Mouse (Mus musculus) kidney, embryonic 16.5 days (tissue): ENCODE data around the gene Cux1. TPM values are rescaled to one million over a fixed set of nuclear protein-coding genes. Genes with fewer than 3 reads are reported as not detected.

Experiments
- ATAC-seq: fragments of 200-750 bp; cut with Nextera tagmentation; 2 replicates; pipeline ENCODE4 v1.8.0; 2017; ENCODE audit warnings: moderate TSS enrichment; ENCODE audit not compliant: low FRiP score, low TSS enrichment
- H3K27ac ChIP-seq: fragments of 300-500 bp; sonication (generic); 2 replicates; pipeline ENCODE4 v1.5.1; 2014; ENCODE audit warnings: low read length
- H3K27me3 ChIP-seq: fragments of 300-500 bp; sonication (generic); 2 replicates; pipeline ENCODE4 v1.6.1; 2014; ENCODE audit warnings: low read length, control low read depth, mixed read lengths; ENCODE audit not compliant: insufficient read depth
- H3K36me3 ChIP-seq: fragments of 300-500 bp; sonication (generic); 2 replicates; pipeline ENCODE4 v1.6.1; 2014; ENCODE audit warnings: low read length, control low read depth, mixed read lengths; ENCODE audit not compliant: insufficient read depth
- H3K4me1 ChIP-seq: fragments of 300-500 bp; sonication (generic); 2 replicates; pipeline ENCODE4 v1.6.1; 2014; ENCODE audit warnings: low read length, control low read depth, mixed read lengths; ENCODE audit not compliant: insufficient read depth
- H3K4me2 ChIP-seq: fragments of 300-500 bp; sonication (generic); replicated peaks from 2 replicates; pipeline ENCODE4 v1.6.1; 2014; ENCODE audit warnings: low read depth, low read length
- H3K4me3 ChIP-seq: fragments of 300-500 bp; sonication (generic); 2 replicates; pipeline ENCODE4 v1.5.1; 2014; ENCODE audit warnings: mild to moderate bottlenecking, low read length
- H3K9ac ChIP-seq: fragments of 300-500 bp; sonication (generic); replicated peaks from 2 replicates; pipeline ENCODE4 v1.6.1; 2014; ENCODE audit warnings: low read length
- H3K9me3 ChIP-seq: fragments of 300-500 bp; sonication (generic); 2 replicates; pipeline ENCODE4 v1.6.1; 2016; ENCODE audit warnings: low read length, control low read depth
- WGBS: fragments of 180-500 bp; shearing (Covaris S2); extraction: QIAGEN DNeasy Blood & Tissue Kit; methylation state at CpG from one replicate; pipeline ENCODE4 v1.1.7; 2014; 5-methylcytosine and 5-hydroxymethylcytosine counted together
- polyA plus RNA-seq: library from polyadenylated mRNA; unstranded; fragments of >200 nt; fragmentation: Nextera tagmentation; extraction: Ambion mirVana; gene quantifications from 2 replicates; pipeline ENCODE4 v1.2.1, GENCODE M21; 2015

Gene Cux1
- polyA plus RNA-seq, 1 experiment from 2014 or later = 110 TPM

- H3K9me3 ChIP-seq = 0 out of 2 replicates have a peak, but pooled peaks cover 4% of the 10 kb centered on the region
- peak overlapping the region; percentile 67; the same call in 1 of the 2 replicates for H3K27ac ChIP-seq
- peak overlapping the region; percentile 21; the same call in 1 of the 2 replicates for H3K4me2 ChIP-seq
- H3K4me3 ChIP-seq = no peak overlapping the region
- peaks cover 9% of the 10 kb centered on the region; the same call in 1 of the 2 replicates for H3K36me3 ChIP-seq
- 51% methylated on average over 15 of the region's 15 CpGs for WGBS
- H3K27me3 ChIP-seq = no peaks in the 10 kb centered on the region
- H3K9ac ChIP-seq = no peak overlapping the region
- H3K4me1 ChIP-seq = peaks cover 17% of the 10 kb centered on the region
- peak; percentile 14; the same call in 1 of the 2 replicates for ATAC-seq
Measured at GRCm38 (mm10) chr5:136402622-136403564, 164.4 kb downstream of the Cux1 start.

- Histone ChIP-seq H3K36me3 (no peaks in the 10 kb centered on the region), H3K9me3 (no peaks in the 10 kb centered on the region), H3K4me2 (no peak overlapping the region), H3K4me3 (no peak overlapping the region), H3K27me3 (no peaks in the 10 kb centered on the region), H3K4me1 (peaks cover 34% of the 10 kb centered on the region), H3K27ac (no peak overlapping the region), H3K9ac (no peak overlapping the region)
- 86% methylated on average over 3 of the region's 3 CpGs for WGBS
- no peak for ATAC-seq
Measured at GRCm38 (mm10) chr5:136398706-136399105, 168.6 kb downstream of the Cux1 start.

GRCm38 (mm10) chr5:136396699-136397098 lies 170.6 kb downstream of the Cux1 start:
- H3K9me3 ChIP-seq = no peaks in the 10 kb centered on the region
- H3K27me3 ChIP-seq = no peaks in the 10 kb centered on the region
- H3K36me3 ChIP-seq = peaks cover 3% of the 10 kb centered on the region; the same call in 1 of the 2 replicates
- ATAC-seq = no peak
- H3K4me3 ChIP-seq = no peak overlapping the region
- no peak overlapping the region for H3K4me2 ChIP-seq
- no peak overlapping the region for H3K27ac ChIP-seq
- peaks cover 22% of the 10 kb centered on the region for H3K4me1 ChIP-seq
- WGBS = 84% methylated on average over 1 of the region's 1 CpGs
- H3K9ac ChIP-seq = no peak overlapping the region

GRCm38 (mm10) chr5:136396256-136396655 lies 171.0 kb downstream of the Cux1 start:
- no peak overlapping the region for H3K9ac ChIP-seq
- peaks cover 6% of the 10 kb centered on the region; the same call in 1 of the 2 replicates for H3K36me3 ChIP-seq
- H3K4me2 ChIP-seq = no peak overlapping the region
- no peaks in the 10 kb centered on the region for H3K27me3 ChIP-seq
- no peak overlapping the region for H3K27ac ChIP-seq
- ATAC-seq = no peak; the same call in 1 of the 2 replicates
- no peaks in the 10 kb centered on the region for H3K9me3 ChIP-seq
- 69% methylated on average over 7 of the region's 7 CpGs for WGBS
- H3K4me3 ChIP-seq = no peak overlapping the region
- H3K4me1 ChIP-seq = peaks cover 22% of the 10 kb centered on the region

- 59% methylated on average over 3 of the region's 3 CpGs for WGBS
- ATAC-seq = no peak
- Histone ChIP-seq H3K4me1 (peaks cover 22% of the 10 kb centered on the region), H3K4me2 (no peak overlapping the region), H3K27ac (no peak overlapping the region), H3K4me3 (no peak overlapping the region), H3K9me3 (no peaks in the 10 kb centered on the region), H3K9ac (no peak overlapping the region), H3K27me3 (no peaks in the 10 kb centered on the region), H3K36me3 (peaks cover 8% of the 10 kb centered on the region; the same call in 1 of the 2 replicates)
Measured at GRCm38 (mm10) chr5:136395600-136396195, 171.6 kb downstream of the Cux1 start.

- Histone ChIP-seq H3K27ac (no peak overlapping the region), H3K36me3 (peaks cover 11% of the 10 kb centered on the region; the same call in 1 of the 2 replicates), H3K9ac (no peak overlapping the region), H3K27me3 (no peaks in the 10 kb centered on the region), H3K4me2 (no peak overlapping the region), H3K4me1 (peaks cover 22% of the 10 kb centered on the region), H3K9me3 (no peaks in the 10 kb centered on the region), H3K4me3 (no peak overlapping the region)
- ATAC-seq = no peak
- 82% methylated on average over 6 of the region's 6 CpGs for WGBS
Measured at GRCm38 (mm10) chr5:136394517-136395212, 172.6 kb downstream of the Cux1 start.

GRCm38 (mm10) chr5:136393621-136394020 lies 173.7 kb downstream of the Cux1 start:
- H3K27me3 ChIP-seq = no peaks in the 10 kb centered on the region
- H3K4me2 ChIP-seq = no peak overlapping the region
- H3K27ac ChIP-seq = no peak overlapping the region
- WGBS = 74% methylated on average over 2 of the region's 2 CpGs
- H3K36me3 ChIP-seq = peaks cover 11% of the 10 kb centered on the region; the same call in 1 of the 2 replicates
- no peak overlapping the region for H3K4me3 ChIP-seq
- no peak overlapping the region for H3K9ac ChIP-seq
- H3K9me3 ChIP-seq = no peaks in the 10 kb centered on the region
- ATAC-seq = no peak
- H3K4me1 ChIP-seq = peaks cover 22% of the 10 kb centered on the region

GRCm38 (mm10) chr5:136386757-136387156 lies 180.5 kb downstream of the Cux1 start:
- 81% methylated on average over 2 of the region's 2 CpGs for WGBS

GRCm38 (mm10) chr5:136385161-136385560 lies 182.1 kb downstream of the Cux1 start:
- H3K4me1 ChIP-seq = no peaks in the 10 kb centered on the region
- H3K36me3 ChIP-seq = no peaks in the 10 kb centered on the region
- no peak overlapping the region for H3K9ac ChIP-seq
- H3K4me3 ChIP-seq = no peak overlapping the region
- H3K27me3 ChIP-seq = no peaks in the 10 kb centered on the region
- no peaks in the 10 kb centered on the region for H3K9me3 ChIP-seq
- no peak overlapping the region for H3K4me2 ChIP-seq
- ATAC-seq = no peak
- 87% methylated on average over 3 of the region's 3 CpGs for WGBS
- no peak overlapping the region for H3K27ac ChIP-seq

More at GRCm38 (mm10) chr5:136386757-136387156, 180.5 kb downstream of the Cux1 start:
- ATAC-seq = no peak
- H3K27ac ChIP-seq = no peak overlapping the region
- no peak overlapping the region for H3K4me3 ChIP-seq
- H3K4me2 ChIP-seq = no peak overlapping the region
- no peak overlapping the region for H3K9ac ChIP-seq
- H3K36me3 ChIP-seq = peaks cover 8% of the 10 kb centered on the region; the same call in 1 of the 2 replicates
- no peaks in the 10 kb centered on the region for H3K9me3 ChIP-seq
- no peaks in the 10 kb centered on the region for H3K4me1 ChIP-seq
- no peaks in the 10 kb centered on the region for H3K27me3 ChIP-seq
